Mouse (Mus musculus): ENCODE data around the gene Vstm2l. TPM values are rescaled to one million over a fixed set of nuclear protein-coding genes. Genes with fewer than 3 reads are reported as not detected.

Gene Vstm2l
- not detected for total RNA-seq (2023)

GRCm38 (mm10) chr2:157914105-157914764 lies at the start of gene Vstm2l:
Gene Vstm2l, plus strand, starts transcription at chr2:157914653.

Other genes with a start within 250 kb of the Vstm2l start
- 47.4 TPM for gene Ctnnbl1, start 177.3 kb upstream of the Vstm2l start, total RNA-seq (2023)
- 28.2 TPM for gene Tti1, start 113.8 kb downstream of the Vstm2l start, total RNA-seq (2023)
- 35.8 TPM for gene Rprd1b, start 113.8 kb downstream of the Vstm2l start, total RNA-seq (2023)
- gene Tgm2, start 231.8 kb downstream of the Vstm2l start, total RNA-seq (2023) = 15.5 TPM